Comparison of ENCODE assay signal across 15 mouse cellular contexts in genomic region chr8:24278391-24278790, GRCm38 (mm10).
DNase-seq lines count a peak whose midpoint lies in the region; ATAC-seq and TF ChIP-seq lines count a peak whose summit lies in the region.
"Had no signal": no experiment of that assay in that cellular context is flagged by ENCODE, and none has a peak within 500 bp of the region (broad histone marks: within the 10 kb centered on the region; RNA-seq: fewer than 3 reads in every experiment).

No protein-coding gene starts in this region.

- peak; percentile 33 for TF ChIP-seq CTCF in kidney, adult 2 months (conservative IDR thresholded peaks at IDR 0.05; ENCODE audit: insufficient read depth, insufficient read length, low read depth, low read length)
- TF ChIP-seq CTCF in lung, adult 2 months (IDR thresholded peaks at IDR 0.05; ENCODE audit: insufficient read depth, low read length), result peak; percentile 38; the same call in 1 of the 2 replicates

- H3K27me3 ChIP-seq in kidney, adult 2 months (replicated peaks; ENCODE audit: control insufficient read depth, insufficient read depth, low read length), result no peaks in the 10 kb centered on the region
- H3K27me3 ChIP-seq in kidney, embryonic 15.5 days, result 0 out of 2 replicates have a peak, but pooled peaks cover 5% of the 10 kb centered on the region
- H3K27me3 ChIP-seq: CH12.LX; forebrain, embryonic 13.5 days; limb, embryonic 13.5 days; stomach, embryonic 15.5 days had no signal

- no peak overlapping the region for H3K9ac ChIP-seq in kidney, embryonic 15.5 days
- H3K9ac ChIP-seq: forebrain, embryonic 13.5 days; limb, embryonic 13.5 days; stomach, embryonic 15.5 days had no signal

- H3K36me3 ChIP-seq in kidney, adult 2 months (ENCODE audit: control insufficient read depth, insufficient read depth, low read length), result no peaks in the 10 kb centered on the region
- H3K36me3 ChIP-seq in kidney, embryonic 15.5 days, result no peaks in the 10 kb centered on the region
- H3K36me3 ChIP-seq: limb, embryonic 13.5 days; midbrain, embryonic 10.5 days; stomach, embryonic 15.5 days had no signal

- no peaks in the 10 kb centered on the region for H3K9me3 ChIP-seq in kidney, embryonic 15.5 days (replicated peaks)
- H3K9me3 ChIP-seq: forebrain, embryonic 13.5 days; limb, embryonic 13.5 days; midbrain, embryonic 10.5 days; stomach, embryonic 15.5 days had no signal

- no peak overlapping the region for H3K27ac ChIP-seq in kidney, adult 2 months (ENCODE audit: insufficient read depth, low read depth, low read length)
- no peak overlapping the region for H3K27ac ChIP-seq in kidney, embryonic 15.5 days
- H3K27ac ChIP-seq: forebrain, embryonic 13.5 days; limb, embryonic 13.5 days; midbrain, embryonic 10.5 days; stomach, embryonic 15.5 days had no signal

- no peak for ATAC-seq in kidney, embryonic 15.5 days (replicated peaks; ENCODE audit: low FRiP score)
- ATAC-seq: forebrain, embryonic 13.5 days had no signal

- no peak overlapping the region for H3K4me2 ChIP-seq in kidney, embryonic 15.5 days
- H3K4me2 ChIP-seq: forebrain, embryonic 13.5 days; limb, embryonic 13.5 days; stomach, embryonic 15.5 days had no signal

- DNase-seq in embryo, embryonic 10 days (ENCODE audit: low spot score), result peak; percentile 31
- DNase-seq in embryo, embryonic 9.5 days (ENCODE audit: extremely low spot score), result no peak
- DNase-seq in kidney, adult 2 months, result peak; percentile 1
- no peak for DNase-seq in lung, adult 2 months
- DNase-seq in lung, adult 18-20 months, result no peak
- DNase-seq in R1 (ENCODE audit: low read depth, low spot score), result peak; percentile 61
- no peak for DNase-seq in spleen, adult 12 weeks (ENCODE audit: low spot score)
- DNase-seq: cerebellum, adult 18-20 months; thymus, postnatal 4 days had no signal

- no peaks in the 10 kb centered on the region for H3K4me1 ChIP-seq in kidney, adult 2 months (ENCODE audit: control insufficient read depth, insufficient read depth, low read length)
- no peaks in the 10 kb centered on the region for H3K4me1 ChIP-seq in kidney, embryonic 15.5 days
- H3K4me1 ChIP-seq in lung, adult 2 months (ENCODE audit: control insufficient read depth, insufficient read depth, low read length), result no peaks in the 10 kb centered on the region
- H3K4me1 ChIP-seq: forebrain, embryonic 13.5 days; midbrain, embryonic 10.5 days; stomach, embryonic 15.5 days had no signal

- H3K4me3 ChIP-seq in kidney, adult 2 months (ENCODE audit: insufficient read depth, low read depth, low read length), result no peak overlapping the region
- no peak overlapping the region for H3K4me3 ChIP-seq in kidney, embryonic 15.5 days (replicated peaks)
- H3K4me3 ChIP-seq in lung, adult 2 months (replicated peaks; ENCODE audit: extremely low read depth, low read depth, low read length), result no peak overlapping the region
- H3K4me3 ChIP-seq: forebrain, embryonic 13.5 days; limb, embryonic 13.5 days; midbrain, embryonic 10.5 days; stomach, embryonic 15.5 days had no signal

- WGBS in kidney, adult 2 months, result 74% methylated on average over 8 of the region's 8 CpGs
- 81% methylated on average over 8 of the region's 8 CpGs for WGBS in kidney, embryonic 15.5 days
- WGBS in lung, adult 2 months, result 68% methylated on average over 8 of the region's 8 CpGs

- no peak for TF ChIP-seq POLR2A in kidney, adult 2 months (IDR thresholded peaks at IDR 0.05; ENCODE audit: low read depth, low read length)
- no peak for TF ChIP-seq POLR2A in lung, adult 2 months (IDR thresholded peaks at IDR 0.05; ENCODE audit: borderline replicate concordance, extremely low read depth, low read depth, low read length)

Comparison
In these comparisons a context has a peak if more than half of its experiments do, and no peak if none do; other contexts are left out.
1. DNase-seq: peak in embryo, embryonic 10 days (single experiment), kidney, adult 2 months (single experiment) and R1 (single experiment); none in embryo, embryonic 9.5 days (single experiment), lung, adult 2 months (single experiment), lung, adult 18-20 months (0 of 2) and spleen, adult 12 weeks (single experiment).